Mouse (Mus musculus) ES-Bruce4 (cell line): ENCODE measurements around the gene D2hgdh. TPM values are rescaled to one million over a fixed set of nuclear protein-coding genes. Genes with fewer than 3 reads are reported as not detected.

Experiments used
- H3K27ac ChIP-seq: 2 replicates; pipeline ENCODE4 v1.5.1; 2012; ENCODE audit warnings: low read length, inconsistent platforms; ENCODE audit not compliant: insufficient read depth
- H3K27me3 ChIP-seq: 2 replicates; pipeline ENCODE4 v1.6.1; 2012; ENCODE audit warnings: mild to moderate bottlenecking, low read length, inconsistent platforms; ENCODE audit not compliant: control insufficient read depth, poor library complexity, insufficient read depth, severe bottlenecking
- H3K36me3 ChIP-seq: 2 replicates; pipeline ENCODE4 v1.6.1; 2012; ENCODE audit warnings: inconsistent platforms, mild to moderate bottlenecking, low read length, moderate library complexity; ENCODE audit not compliant: control insufficient read depth, poor library complexity, insufficient read depth, severe bottlenecking
- H3K4me1 ChIP-seq: one replicate; pipeline ENCODE4 v1.8.1; 2011; ENCODE audit warnings: low read length; ENCODE audit not compliant: control insufficient read depth, insufficient read depth
- H3K4me3 ChIP-seq: 2 replicates; pipeline ENCODE4 v1.5.1; 2011; ENCODE audit warnings: low read depth, mild to moderate bottlenecking, low read length
- H3K9ac ChIP-seq: 2 replicates; pipeline ENCODE4 v1.6.1; 2012; ENCODE audit warnings: low read depth, mild to moderate bottlenecking, inconsistent platforms; ENCODE audit not compliant: poor library complexity, severe bottlenecking
- H3K9me3 ChIP-seq: replicated peaks from 2 replicates; pipeline ENCODE4 v1.6.1; 2012; ENCODE audit warnings: mild to moderate bottlenecking, low read length, inconsistent platforms; ENCODE audit not compliant: control insufficient read depth, poor library complexity, insufficient read depth, severe bottlenecking
- CTCF ChIP-seq: IDR thresholded peaks from one replicate; pipeline ENCODE4 v1.8.1; 2011; ENCODE audit warnings: low read depth, low read length
- EP300 ChIP-seq: IDR thresholded peaks from 2 replicates; pipeline ENCODE4 v1.6.1; 2011; ENCODE audit warnings: low read depth, low read length; ENCODE audit not compliant: insufficient read depth
- POLR2A ChIP-seq: IDR thresholded peaks from one replicate; pipeline ENCODE4 v1.8.1; 2011; ENCODE audit warnings: low read length; ENCODE audit not compliant: insufficient read depth
- polyA plus RNA-seq: library from polyadenylated mRNA; stranded (reverse); fragments of >200 nt; gene quantifications from 2 replicates; pipeline ENCODE4 v1.2.4, GENCODE M21; 2011; ENCODE audit warnings: low read depth; ENCODE audit not compliant: missing spikeins, insufficient read depth, insufficient read length

Gene D2hgdh
- 17.6 and 23.4 TPM in 2 replicates for polyA plus RNA-seq

- Histone ChIP-seq H3K36me3 (no peaks in the 10 kb centered on the region), H3K9me3 (no peaks in the 10 kb centered on the region), H3K9ac (peak within 1 kb of the TSS; percentile 35; the same call in 1 of the 2 replicates), H3K4me1 (no peaks in the 10 kb centered on the region), H3K27me3 (no peaks in the 10 kb centered on the region), H3K27ac (peak within 1 kb of the TSS; percentile 46), H3K4me3 (peak within 1 kb of the TSS; percentile 69)
- TF ChIP-seq POLR2A (no peak), CTCF (no peak), EP300 (no peak)
These were observed at the start of gene D2hgdh for GRCm38 (mm10) chr1:93824609-93825008. D2hgdh (plus strand) TSS chr1:93824909.

GRCm38 (mm10) chr1:93776686-93777085 is 48.0 kb upstream of the D2hgdh start:
- Histone ChIP-seq H3K27ac (no peak overlapping the region), H3K27me3 (no peaks in the 10 kb centered on the region), H3K36me3 (peaks cover 30% of the 10 kb centered on the region), H3K4me1 (no peaks in the 10 kb centered on the region), H3K4me3 (no peak overlapping the region), H3K9me3 (no peaks in the 10 kb centered on the region), H3K9ac (no peak overlapping the region)
- TF ChIP-seq CTCF (no peak), POLR2A (no peak), EP300 (no peak)

DNA sequence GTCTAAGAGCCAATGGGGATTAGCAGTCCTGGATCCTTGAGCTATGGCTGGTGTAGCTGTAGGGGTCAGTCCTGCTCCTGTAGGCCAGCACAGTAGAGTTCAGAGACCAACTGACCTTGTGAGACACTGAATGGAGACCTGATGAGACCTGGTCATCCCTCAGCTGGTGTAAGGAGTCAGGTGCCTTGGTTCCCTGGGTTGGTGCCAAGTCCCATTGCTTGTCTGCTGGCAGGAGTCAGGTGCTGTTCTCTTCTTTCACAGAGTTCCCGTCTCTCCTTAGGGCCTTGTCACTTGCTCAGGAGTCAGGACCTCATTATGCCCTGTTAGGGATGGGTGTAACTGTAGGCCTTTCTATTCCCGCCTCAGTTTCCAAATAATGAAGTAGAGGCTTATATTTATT is 37.8 kb upstream of the D2hgdh start:
- H3K36me3 ChIP-seq: peaks cover 17% of the 10 kb centered on the region
- TF ChIP-seq POLR2A (no peak), EP300 (no peak), CTCF (no peak)

DNA sequence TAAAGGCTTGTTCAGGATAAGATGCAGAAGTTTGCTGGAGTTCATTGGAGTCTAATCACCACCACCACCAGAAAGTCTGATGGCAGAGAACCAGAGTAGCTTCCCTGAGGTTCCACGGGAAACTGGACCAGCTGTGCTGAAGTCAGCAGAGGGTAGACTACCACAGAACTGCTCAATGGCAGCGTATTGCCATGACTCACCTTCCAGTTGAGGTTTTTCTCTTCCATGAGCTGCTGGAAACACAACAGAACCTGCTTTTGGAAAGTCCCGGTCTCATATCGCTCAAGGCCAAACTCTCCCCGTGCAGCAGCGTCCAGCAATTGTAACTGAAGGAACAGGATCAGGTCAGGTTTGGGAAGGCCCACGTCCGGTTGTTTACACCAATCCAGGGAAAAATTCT is 30.2 kb upstream of the D2hgdh start:
- no peak overlapping the region for H3K9ac ChIP-seq
- H3K36me3 ChIP-seq: peaks cover 72% of the 10 kb centered on the region
- no peaks in the 10 kb centered on the region for H3K9me3 ChIP-seq
- TF ChIP-seq POLR2A (no peak), CTCF (no peak), EP300 (no peak)
- H3K4me1 ChIP-seq: peaks cover 3% of the 10 kb centered on the region
- no peaks in the 10 kb centered on the region for H3K27me3 ChIP-seq
- H3K27ac ChIP-seq: no peak overlapping the region
- no peak overlapping the region for H3K4me3 ChIP-seq

More for the DNA sequence above, 37.8 kb upstream of the D2hgdh start:
- Histone ChIP-seq H3K4me3 (no peak overlapping the region), H3K27me3 (no peaks in the 10 kb centered on the region), H3K4me1 (no peaks in the 10 kb centered on the region), H3K9me3 (no peaks in the 10 kb centered on the region), H3K9ac (no peak overlapping the region), H3K27ac (no peak overlapping the region)

DNA sequence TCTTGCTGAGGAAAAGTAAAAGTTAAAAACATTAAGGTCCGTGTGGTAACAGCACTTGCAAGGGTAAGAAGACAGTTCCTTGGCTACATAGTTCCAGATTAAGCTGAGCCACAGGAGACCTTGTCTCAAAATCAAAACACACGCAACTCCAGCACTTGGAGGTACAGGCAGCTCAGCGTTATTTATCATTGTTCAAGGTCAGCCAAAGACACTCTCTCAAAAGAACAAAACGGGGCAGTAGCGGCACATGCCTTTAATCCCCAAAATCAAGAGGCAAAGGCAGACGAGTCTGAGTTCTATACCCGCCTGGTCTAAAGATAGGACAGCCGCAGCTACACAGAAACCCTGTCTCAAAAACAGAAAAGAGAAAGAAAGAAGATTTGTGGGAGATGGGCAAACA is 28.8 kb upstream of the D2hgdh start:
- H3K27me3 ChIP-seq: no peaks in the 10 kb centered on the region
- H3K9me3 ChIP-seq: no peaks in the 10 kb centered on the region
- no peak for TF ChIP-seq POLR2A
- TF ChIP-seq EP300: no peak
- H3K4me1 ChIP-seq: peaks cover 3% of the 10 kb centered on the region
- no peak overlapping the region for H3K4me3 ChIP-seq
- H3K9ac ChIP-seq: no peak overlapping the region
- peaks cover 82% of the 10 kb centered on the region for H3K36me3 ChIP-seq
- H3K27ac ChIP-seq: no peak overlapping the region

- Histone ChIP-seq H3K27me3 (no peaks in the 10 kb centered on the region), H3K9me3 (no peaks in the 10 kb centered on the region), H3K4me1 (peaks cover 5% of the 10 kb centered on the region), H3K4me3 (peak overlapping the region; percentile 83), H3K36me3 (peaks cover 44% of the 10 kb centered on the region), H3K9ac (peak overlapping the region; percentile 75), H3K27ac (no peak overlapping the region)
- no peak for TF ChIP-seq EP300
- no peak for TF ChIP-seq POLR2A
- TF ChIP-seq CTCF: no peak
These were observed 23.8 kb upstream of the D2hgdh start for GRCm38 (mm10) chr1:93800670-93801503.
